Mouse (Mus musculus) limb, embryonic 14.5 days (tissue): ENCODE results near the gene Trabd2b. TPM values are rescaled to one million over a fixed set of nuclear protein-coding genes. Genes with fewer than 3 reads are reported as not detected.

ENCODE experiments used
- ATAC-seq: fragments of 200-750 bp; cut with Nextera tagmentation; 2 replicates; pipeline ENCODE4 v1.8.0; 2017; ENCODE audit warnings: low read depth, moderate number of reproducible peaks, moderate TSS enrichment; ENCODE audit not compliant: low FRiP score
- DNase-seq: peaks from one replicate; pipeline ENCODE4 v3.0.0-alpha.2; 2015; ENCODE audit warnings: low spot score
- H3K27ac ChIP-seq: fragments of 300-500 bp; sonication (generic); replicated peaks from 2 replicates; pipeline ENCODE4 v1.5.1; 2014; ENCODE audit warnings: low read depth, mild to moderate bottlenecking, low read length, moderate library complexity, mixed read lengths
- H3K27me3 ChIP-seq: fragments of 300-500 bp; sonication (generic); 2 replicates; pipeline ENCODE4 v1.6.1; 2014; ENCODE audit warnings: low read length, mixed read lengths; ENCODE audit not compliant: control insufficient read depth, insufficient read depth
- H3K36me3 ChIP-seq: fragments of 300-500 bp; sonication (generic); 2 replicates; pipeline ENCODE4 v1.6.1; 2014; ENCODE audit warnings: mild to moderate bottlenecking, low read length, moderate library complexity, mixed read lengths; ENCODE audit not compliant: control insufficient read depth, insufficient read depth
- H3K4me1 ChIP-seq: fragments of 300-500 bp; sonication (generic); 2 replicates; pipeline ENCODE4 v1.6.1; 2014; ENCODE audit warnings: antibody characterized with exemption, low read length, mixed read lengths; ENCODE audit not compliant: control insufficient read depth, insufficient read depth
- H3K4me2 ChIP-seq: fragments of 300-500 bp; sonication (generic); replicated peaks from 2 replicates; pipeline ENCODE4 v1.6.1; 2014; ENCODE audit warnings: low read depth, mild to moderate bottlenecking, low read length, moderate library complexity; ENCODE audit not compliant: severe bottlenecking
- H3K4me3 ChIP-seq: fragments of 300-500 bp; sonication (generic); replicated peaks from 2 replicates; pipeline ENCODE4 v1.5.1; 2014; ENCODE audit warnings: low read length
- H3K9ac ChIP-seq: fragments of 300-500 bp; sonication (generic); 2 replicates; pipeline ENCODE4 v1.6.1; 2014; ENCODE audit warnings: mild to moderate bottlenecking, low read depth, low read length, moderate library complexity; ENCODE audit not compliant: severe bottlenecking
- H3K9me3 ChIP-seq: fragments of 300-500 bp; sonication (generic); 2 replicates; pipeline ENCODE4 v1.6.1; 2016; ENCODE audit warnings: low read length; ENCODE audit not compliant: control insufficient read depth
- POLR2A ChIP-seq: fragments of 200-500 bp; IDR thresholded peaks from 2 replicates; pipeline ENCODE4 v1.8.0; 2012; ENCODE audit warnings: inconsistent platforms, mild to moderate bottlenecking, moderate library complexity, borderline replicate concordance; ENCODE audit not compliant: insufficient read depth, insufficient read length; ENCODE audit errors: extremely low read depth
- WGBS: fragments of 180-500 bp; shearing (Covaris S2); extraction: QIAGEN DNeasy Blood & Tissue Kit; methylation state at CpG from one replicate; pipeline ENCODE4 v1.1.7; 2014; 5-methylcytosine and 5-hydroxymethylcytosine counted together
- polyA plus RNA-seq, 2 experiments: library from polyadenylated mRNA; depleted of rRNA in 1 of 2; stranded (reverse) in 1 of 2; unstranded in 1 of 2; fragments of >200 nt; fragmentation: Nextera tagmentation in 1 of 2; extraction: Ambion mirVana in 1 of 2; gene quantifications; 2 replicates each; pipeline versions ENCODE4 v1.2.1 to v1.2.3; 2012 to 2014

The Trabd2b gene
- polyA plus RNA-seq, 2 experiments, result 3.6 to 6.2 TPM

- H3K36me3 ChIP-seq, result no peaks in the 10 kb centered on the region
- 77% methylated on average over 3 of the region's 3 CpGs for WGBS
- H3K9me3 ChIP-seq, result no peaks in the 10 kb centered on the region
- no peak overlapping the region for H3K4me3 ChIP-seq
- ATAC-seq (no peak), DNase-seq (no peak)
- peaks cover 20% of the 10 kb centered on the region for H3K4me1 ChIP-seq
- no peak overlapping the region for H3K9ac ChIP-seq
- H3K27me3 ChIP-seq, result peaks cover 9% of the 10 kb centered on the region; the same call in 1 of the 2 replicates
- no peak overlapping the region for H3K4me2 ChIP-seq
- TF ChIP-seq POLR2A, result no peak
- no peak overlapping the region for H3K27ac ChIP-seq
Measured at GRCm38 (mm10) chr4:114625920-114626319, 219.4 kb downstream of the Trabd2b start.

GRCm38 (mm10) chr4:114627674-114628293, 221.3 kb downstream of the Trabd2b start:
- no peak overlapping the region for H3K4me2 ChIP-seq
- ATAC-seq, result no peak
- no peak overlapping the region for H3K9ac ChIP-seq
- no peak for TF ChIP-seq POLR2A
- peaks cover 9% of the 10 kb centered on the region; the same call in 1 of the 2 replicates for H3K27me3 ChIP-seq
- 48% methylated on average over 7 of the region's 7 CpGs for WGBS
- peaks cover 20% of the 10 kb centered on the region for H3K4me1 ChIP-seq
- no peak for DNase-seq
- no peaks in the 10 kb centered on the region for H3K9me3 ChIP-seq
- no peak overlapping the region for H3K27ac ChIP-seq
- no peaks in the 10 kb centered on the region for H3K36me3 ChIP-seq
- no peak overlapping the region for H3K4me3 ChIP-seq

GRCm38 (mm10) chr4:114635889-114636288, 229.4 kb downstream of the Trabd2b start:
- Histone ChIP-seq H3K9ac (no peak overlapping the region), H3K4me2 (no peak overlapping the region), H3K36me3 (no peaks in the 10 kb centered on the region), H3K27ac (no peak overlapping the region), H3K4me3 (no peak overlapping the region), H3K9me3 (no peaks in the 10 kb centered on the region), H3K4me1 (no peaks in the 10 kb centered on the region), H3K27me3 (peaks cover 8% of the 10 kb centered on the region)
- DNase-seq, result peak; percentile 79
- ATAC-seq, result 0 out of 2 replicates have a peak, but pooled peaks have one; percentile 67
- TF ChIP-seq POLR2A, result no peak
- WGBS, result 17% methylated on average over 5 of the region's 5 CpGs

- Histone ChIP-seq H3K4me3 (no peak overlapping the region), H3K36me3 (no peaks in the 10 kb centered on the region), H3K9ac (no peak overlapping the region), H3K4me2 (no peak overlapping the region), H3K27me3 (peaks cover 8% of the 10 kb centered on the region), H3K9me3 (no peaks in the 10 kb centered on the region), H3K27ac (no peak overlapping the region), H3K4me1 (no peaks in the 10 kb centered on the region)
- WGBS, result 95% methylated on average over 1 of the region's 1 CpGs
- ATAC-seq, result no peak
- no peak for TF ChIP-seq POLR2A
- no peak for DNase-seq
Measured at GRCm38 (mm10) chr4:114636324-114636723, 229.8 kb downstream of the Trabd2b start.

- Histone ChIP-seq H3K9me3 (no peaks in the 10 kb centered on the region), H3K27ac (no peak overlapping the region), H3K4me2 (no peak overlapping the region), H3K4me3 (no peak overlapping the region), H3K9ac (no peak overlapping the region), H3K4me1 (no peaks in the 10 kb centered on the region), H3K36me3 (no peaks in the 10 kb centered on the region), H3K27me3 (peaks cover 13% of the 10 kb centered on the region)
- 15% methylated on average over 3 of the region's 3 CpGs for WGBS
- ATAC-seq (0 out of 2 replicates have a peak, but pooled peaks have one; percentile 34), DNase-seq (peak; percentile 47)
- TF ChIP-seq POLR2A, result no peak
Measured at GRCm38 (mm10) chr4:114637120-114637519, 230.6 kb downstream of the Trabd2b start.

GRCm38 (mm10) chr4:114642469-114642868, 235.9 kb downstream of the Trabd2b start:
- WGBS, result 86% methylated on average over 4 of the region's 4 CpGs
- no peak for TF ChIP-seq POLR2A
- H3K27ac ChIP-seq, result no peak overlapping the region
- peaks cover 29% of the 10 kb centered on the region for H3K27me3 ChIP-seq
- no peak overlapping the region for H3K4me3 ChIP-seq
- H3K4me1 ChIP-seq, result peaks cover 3% of the 10 kb centered on the region; the same call in 1 of the 2 replicates
- ATAC-seq (no peak), DNase-seq (no peak)
- H3K9ac ChIP-seq, result no peak overlapping the region
- H3K9me3 ChIP-seq, result no peaks in the 10 kb centered on the region
- H3K36me3 ChIP-seq, result no peaks in the 10 kb centered on the region
- H3K4me2 ChIP-seq, result no peak overlapping the region
